Mouse (Mus musculus): ENCODE results near the gene Uqcrc2. TPM values are rescaled to one million over a fixed set of nuclear protein-coding genes. Genes with fewer than 3 reads are reported as not detected.

Gene Uqcrc2
- polyA plus RNA-seq, 1 experiment, result 21.4 TPM

DNA sequence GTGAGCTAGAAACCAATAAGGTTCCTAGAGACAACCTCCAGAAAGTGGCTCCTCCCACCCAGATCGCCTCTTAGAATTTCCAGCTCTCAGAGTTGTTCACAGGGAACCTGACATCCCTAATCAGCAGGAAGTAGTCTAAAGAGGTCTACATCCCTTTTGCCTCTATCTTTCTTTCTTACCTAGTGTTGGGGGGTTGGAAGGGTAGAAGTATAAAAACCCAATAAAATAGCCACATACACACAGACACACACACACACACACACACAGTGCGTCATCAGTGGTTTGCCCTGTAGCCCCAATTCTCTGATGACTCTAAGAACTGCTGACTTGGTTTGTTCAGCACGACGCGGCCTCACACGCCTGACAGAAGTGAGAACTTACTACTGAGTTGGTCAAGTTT, 64.6 kb downstream of the Uqcrc2 start:
- DNase-seq (ENCODE audit: low read depth in 1 of 2, low spot score in 2 of 2), result peak in 1 of 2 experiments; percentile 21
- H3K27me3 ChIP-seq (ENCODE audit: control insufficient read depth, insufficient read depth, low read length), result no peaks in the 10 kb centered on the region
- no peaks in the 10 kb centered on the region for H3K4me1 ChIP-seq (ENCODE audit: control insufficient read depth, insufficient read depth, insufficient read length)
- H3K27ac ChIP-seq (ENCODE audit: insufficient read depth, low read length), result no peak overlapping the region
- H3K4me3 ChIP-seq (ENCODE audit: extremely low read depth, insufficient read depth, insufficient read length), result no peak overlapping the region
- no peaks in the 10 kb centered on the region for H3K36me3 ChIP-seq (ENCODE audit: control insufficient read depth, insufficient read depth, low read length)
- TF ChIP-seq CTCF (IDR thresholded peaks at IDR 0.05; ENCODE audit: extremely low read depth, insufficient read depth, insufficient read length, insufficient replicate concordance) (no peak), POLR2A (IDR thresholded peaks at IDR 0.05; ENCODE audit: low read depth, low read length) (no peak)
- WGBS, result 72% methylated on average over 6 of the region's 6 CpGs

DNA sequence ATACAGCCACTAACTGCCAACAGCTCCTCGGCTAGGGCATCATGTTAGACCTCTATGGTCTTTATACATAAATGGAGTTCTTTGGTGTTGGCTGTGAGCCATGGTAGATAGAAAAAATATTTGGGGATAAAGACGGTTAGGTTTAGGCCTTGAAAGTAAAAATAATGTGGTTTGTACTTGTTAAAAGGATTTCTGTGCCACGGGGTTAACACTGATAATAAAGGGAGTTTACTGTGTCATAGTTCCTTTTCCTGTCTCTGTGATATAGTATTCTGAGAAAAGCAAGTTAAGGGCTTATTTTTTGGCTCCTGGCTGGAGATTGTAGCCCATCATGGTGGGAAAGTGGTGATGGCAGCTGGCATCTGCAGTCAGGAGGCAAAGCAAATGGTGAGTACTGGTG, 68.9 kb downstream of the Uqcrc2 start:
- Histone ChIP-seq H3K4me1 (ENCODE audit: control insufficient read depth, insufficient read depth, insufficient read length) (no peaks in the 10 kb centered on the region), H3K36me3 (ENCODE audit: control insufficient read depth, insufficient read depth, low read length) (no peaks in the 10 kb centered on the region), H3K27ac (ENCODE audit: insufficient read depth, low read length) (peak overlapping the region; percentile 12; the same call in 1 of the 2 replicates), H3K27me3 (ENCODE audit: control insufficient read depth, insufficient read depth, low read length) (no peaks in the 10 kb centered on the region), H3K4me3 (ENCODE audit: extremely low read depth, insufficient read depth, insufficient read length) (no peak overlapping the region)
- no peak for TF ChIP-seq POLR2A (IDR thresholded peaks at IDR 0.05; ENCODE audit: low read depth, low read length)
- no peak for TF ChIP-seq CTCF (IDR thresholded peaks at IDR 0.05; ENCODE audit: extremely low read depth, insufficient read depth, insufficient read length, insufficient replicate concordance)
- no peak for DNase-seq (ENCODE audit: low read depth in 1 of 2, low spot score in 2 of 2)
- WGBS, result 47% methylated on average over 3 of the region's 3 CpGs

Other genes with a start within 250 kb of the Uqcrc2 start
- not detected in 2 replicates for gene Abca16, start 225.5 kb upstream of the Uqcrc2 start, polyA plus RNA-seq (2012; rRNA removed)
- not detected in 2 replicates for gene Pdzd9, start 35.2 kb downstream of the Uqcrc2 start, polyA plus RNA-seq (2012; rRNA removed)
- 10.2 and 17.4 TPM in 2 replicates for gene Mosmo, start 42.4 kb downstream of the Uqcrc2 start, polyA plus RNA-seq (2012; rRNA removed)
- 0.01 and 0.02 TPM in 2 replicates for gene Vwa3a, start 104.1 kb downstream of the Uqcrc2 start, polyA plus RNA-seq (2012; rRNA removed)
- gene Gm5737, start 177.2 kb downstream of the Uqcrc2 start, polyA plus RNA-seq (2012; rRNA removed), result not detected in 2 replicates
- gene Eef2k, start 207.7 kb downstream of the Uqcrc2 start, polyA plus RNA-seq (2012; rRNA removed), result 15.8 and 18.4 TPM in 2 replicates

Measured in spleen, adult 2 months (tissue).